In the genomic region with DNA sequence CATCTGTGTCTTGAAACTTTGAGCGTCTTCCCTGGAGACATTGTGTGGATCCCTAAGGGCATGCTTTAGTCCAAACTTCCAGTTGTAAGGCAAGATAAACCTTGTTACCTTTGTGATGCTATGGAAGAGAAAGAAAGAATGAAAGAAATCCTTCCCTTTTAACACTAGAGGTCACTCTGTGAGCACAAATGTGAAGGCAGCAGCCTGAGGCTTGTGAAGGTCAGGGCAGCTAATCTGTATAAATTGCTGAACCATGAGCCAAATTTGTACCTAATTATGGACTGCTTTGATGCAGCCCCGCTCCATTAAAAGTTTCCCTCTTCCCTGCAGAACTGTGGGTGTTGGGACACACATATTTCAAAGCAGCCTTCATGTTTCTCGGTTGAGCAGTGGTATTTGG, we compare ENCODE assay signal across 13 mouse cellular contexts.
DNase-seq lines count a peak whose midpoint lies in the region; ATAC-seq and TF ChIP-seq lines count a peak whose summit lies in the region.
"Had no signal": no experiment of that assay in that cellular context is flagged by ENCODE, and none has a peak within 500 bp of the region (broad histone marks: within the 10 kb centered on the region; RNA-seq: fewer than 3 reads in every experiment).

No protein-coding gene starts in this region.

- WGBS in lung, embryonic 14.5 days: 56% methylated on average over 3 of the region's 3 CpGs

- DNase-seq in heart, postnatal 10 days: peak; percentile 7 to 14
- no peak for DNase-seq in heart, adult 18-20 months
- peak; percentile 62 for DNase-seq in lung, embryonic 14.5 days
- no peak for DNase-seq in lung, postnatal 25 days (ENCODE audit: low spot score)
- peak; percentile 3 for DNase-seq in adipocyte (ENCODE audit: low spot score)
- peak; percentile 23 for DNase-seq in retina, postnatal 7 days (ENCODE audit: low read depth, low spot score)
- DNase-seq in cerebellum, adult 9-11 months: no peak
- DNase-seq: adrenal gland, postnatal 10 days; cerebellum, adult 11-12 months had no signal

- H3K36me3 ChIP-seq in lung, embryonic 14.5 days (ENCODE audit: insufficient read depth): no peaks in the 10 kb centered on the region
- H3K36me3 ChIP-seq: embryonic facial prominence, embryonic 15.5 days; kidney, embryonic 15.5 days had no signal

- intact Hi-C loops in heart, postnatal 10 days (cut with DNase I): loop anchor here (2.0 to 5.0 kb wide), 2 partner anchors 101 to 354 kb away; no protein-coding TSS in a partner anchor

- no peak overlapping the region for H3K4me3 ChIP-seq in lung, embryonic 14.5 days (ENCODE audit: low read depth, low read length)
- H3K4me3 ChIP-seq: embryonic facial prominence, embryonic 15.5 days; kidney, embryonic 15.5 days had no signal

- no peak for ATAC-seq in lung, embryonic 14.5 days (ENCODE audit: insufficient read depth)

- no peak overlapping the region for H3K9ac ChIP-seq in lung, embryonic 14.5 days
- H3K9ac ChIP-seq: embryonic facial prominence, embryonic 15.5 days; kidney, embryonic 15.5 days had no signal

- H3K9me3 ChIP-seq in lung, embryonic 14.5 days (ENCODE audit: low read depth, low read length): no peaks in the 10 kb centered on the region
- H3K9me3 ChIP-seq: embryonic facial prominence, embryonic 15.5 days; kidney, embryonic 15.5 days had no signal

- H3K27ac ChIP-seq in lung, embryonic 14.5 days (ENCODE audit: low read depth): no peak overlapping the region
- H3K27ac ChIP-seq: embryonic facial prominence, embryonic 15.5 days; kidney, embryonic 15.5 days; macrophage had no signal

- peaks cover 4% of the 10 kb centered on the region; the same call in 1 of the 2 replicates for H3K27me3 ChIP-seq in lung, embryonic 14.5 days (ENCODE audit: insufficient read depth, low read length)

- TF ChIP-seq CTCF in lung, embryonic 14.5 days (IDR thresholded peaks at IDR 0.05; ENCODE audit: low read depth): peak; percentile 53

- no peak overlapping the region for H3K4me2 ChIP-seq in lung, embryonic 14.5 days
- H3K4me2 ChIP-seq: embryonic facial prominence, embryonic 15.5 days; kidney, embryonic 15.5 days; liver, embryonic 11.5 days had no signal

- no peaks in the 10 kb centered on the region for H3K4me1 ChIP-seq in lung, embryonic 14.5 days (ENCODE audit: insufficient read depth)
- H3K4me1 ChIP-seq: embryonic facial prominence, embryonic 15.5 days had no signal

Comparison
In these comparisons a context has a peak if more than half of its experiments do, and no peak if none do; other contexts are left out.
1. DNase-seq: peak in heart, postnatal 10 days (2 of 2), lung, embryonic 14.5 days (single experiment), adipocyte (single experiment) and retina, postnatal 7 days (single experiment); none in heart, adult 18-20 months (0 of 2), lung, postnatal 25 days (single experiment) and cerebellum, adult 9-11 months (single experiment).